In genomic region chr1:121400243-121400642, GRCm38 (mm10) we compare ENCODE assay signal across 9 mouse cellular contexts. TPM values are rescaled to one million over a fixed set of nuclear protein-coding genes. Genes with fewer than 3 reads are reported as not detected.
DNase-seq lines count a peak whose midpoint lies in the region; ATAC-seq lines count a peak whose summit lies in the region.
"Had no signal": no experiment of that assay in that cellular context is flagged by ENCODE, and none has a peak within 500 bp of the region (broad histone marks: within the 10 kb centered on the region; RNA-seq: fewer than 3 reads in every experiment).

No protein-coding gene starts in this region.

- 29% methylated on average over 4 of the region's 4 CpGs for WGBS in heart, embryonic 10.5 days
- WGBS in forebrain, embryonic 16.5 days: 15% methylated on average over 4 of the region's 4 CpGs

- H3K36me3 ChIP-seq in heart, embryonic 10.5 days: no peaks in the 10 kb centered on the region
- H3K36me3 ChIP-seq in forebrain, embryonic 16.5 days (ENCODE audit: control insufficient read depth, insufficient read depth): no peaks in the 10 kb centered on the region
- H3K36me3 ChIP-seq: limb, embryonic 12.5 days had no signal

- ATAC-seq in forebrain, embryonic 16.5 days: peak; percentile 79
- peak; percentile 52; the same call in 1 of the 2 replicates for ATAC-seq in megakaryocyte progenitor cell, adult 5-6 weeks (replicated peaks; ENCODE audit: poor library complexity)

- H3K27ac ChIP-seq in heart, embryonic 10.5 days: no peak overlapping the region
- no peak overlapping the region for H3K27ac ChIP-seq in forebrain, embryonic 16.5 days (ENCODE audit: low read length)
- H3K27ac ChIP-seq: limb, embryonic 12.5 days had no signal

- no peaks in the 10 kb centered on the region for H3K4me1 ChIP-seq in heart, embryonic 10.5 days
- H3K4me1 ChIP-seq in forebrain, embryonic 16.5 days (replicated peaks; ENCODE audit: control insufficient read depth, insufficient read depth, low read length): peaks cover 35% of the 10 kb centered on the region

- H3K27me3 ChIP-seq in heart, embryonic 10.5 days (ENCODE audit: insufficient read depth, poor library complexity, severe bottlenecking): no peaks in the 10 kb centered on the region
- H3K27me3 ChIP-seq in forebrain, embryonic 16.5 days (replicated peaks; ENCODE audit: control insufficient read depth, insufficient read depth, low read length): no peaks in the 10 kb centered on the region
- H3K27me3 ChIP-seq: limb, embryonic 12.5 days had no signal

- H3K4me3 ChIP-seq in heart, embryonic 10.5 days: no peak overlapping the region
- H3K4me3 ChIP-seq in forebrain, embryonic 16.5 days (replicated peaks; ENCODE audit: low read length): no peak overlapping the region
- H3K4me3 ChIP-seq: limb, embryonic 12.5 days had no signal

- H3K9me3 ChIP-seq in heart, embryonic 10.5 days: no peaks in the 10 kb centered on the region
- H3K9me3 ChIP-seq in forebrain, embryonic 16.5 days (ENCODE audit: control insufficient read depth, low read length): no peaks in the 10 kb centered on the region
- H3K9me3 ChIP-seq: limb, embryonic 12.5 days had no signal

- DNase-seq in heart, adult 9 months (ENCODE audit: low spot score in 2 of 2): peak; percentile 12 to 15
- DNase-seq in heart, embryonic 10.5 days (ENCODE audit: low spot score): no peak
- DNase-seq in thymus, postnatal 14 days: peak; percentile 6
- DNase-seq in thymus, postnatal 4 days: no peak
- no peak for DNase-seq in urinary bladder, adult 18-20 months (ENCODE audit: low spot score in 2 of 2)
- no peak for DNase-seq in natural killer cell, adult 2 months (ENCODE audit: low spot score in 2 of 2)

- no peak overlapping the region for H3K9ac ChIP-seq in forebrain, embryonic 16.5 days (replicated peaks; ENCODE audit: low read depth, low read length)
- H3K9ac ChIP-seq: limb, embryonic 12.5 days had no signal

- no peak overlapping the region for H3K4me2 ChIP-seq in forebrain, embryonic 16.5 days (ENCODE audit: low read length)
- H3K4me2 ChIP-seq: limb, embryonic 12.5 days had no signal

RNA-seq across cellular contexts. Expression of gene Ccdc93, which starts 30.6 kb away (rescaled TPM):
- polyA plus RNA-seq in heart, embryonic 10.5 days (2016; fragmentation: Nextera tagmentation; extraction: Ambion mirVana): 6.8 and 9.0 TPM in 2 replicates
- 12.2 and 14.1 TPM in 2 replicates for polyA plus RNA-seq in forebrain, embryonic 16.5 days (2015; fragmentation: Nextera tagmentation; extraction: Ambion mirVana)
- 13.3 and 17.0 TPM in 2 replicates for total RNA-seq in megakaryocyte progenitor cell, adult 5-6 weeks (2015)
- 26.3 and 31.4 TPM in 2 replicates for total RNA-seq in megakaryocyte progenitor cell, adult 5-6 weeks (2017)

Comparison
In these comparisons a context has a peak if more than half of its experiments do, and no peak if none do; other contexts are left out.
1. DNase-seq: peak in heart, adult 9 months (2 of 2) and thymus, postnatal 14 days (single experiment); none in heart, embryonic 10.5 days (single experiment), thymus, postnatal 4 days (single experiment), urinary bladder, adult 18-20 months (0 of 2) and natural killer cell, adult 2 months (0 of 2).